Mouse (Mus musculus): ENCODE results near the gene Lars2. TPM values are rescaled to one million over a fixed set of nuclear protein-coding genes. Genes with fewer than 3 reads are reported as not detected.

The Lars2 gene
- polyA plus RNA-seq, 1 experiment: 6.2 TPM

- Histone ChIP-seq H3K4me3 (replicated peaks) (no peak overlapping the region), H3K4me1 (ENCODE audit: control insufficient read depth) (no peaks in the 10 kb centered on the region), H3K36me3 (ENCODE audit: control insufficient read depth) (peaks cover 80% of the 10 kb centered on the region), H3K27me3 (ENCODE audit: control insufficient read depth) (no peaks in the 10 kb centered on the region), H3K9me3 (ENCODE audit: control insufficient read depth, low read length) (no peaks in the 10 kb centered on the region)
- TF ChIP-seq TAL1 (IDR thresholded peaks at IDR 0.05; ENCODE audit: low read length) (no peak), GATA1 (IDR thresholded peaks at IDR 0.05; ENCODE audit: low read length) (no peak)
Measured at GRCm38 (mm10) chr9:123457603-123458002, 90.9 kb downstream of the Lars2 start.

GRCm38 (mm10) chr9:123467141-123467620 lies 100.5 kb downstream of the Lars2 start:
- Histone ChIP-seq H3K27me3 (ENCODE audit: control insufficient read depth) (no peaks in the 10 kb centered on the region), H3K36me3 (ENCODE audit: control insufficient read depth) (peaks cover 37% of the 10 kb centered on the region), H3K4me1 (ENCODE audit: control insufficient read depth) (peaks cover 39% of the 10 kb centered on the region), H3K4me3 (replicated peaks) (no peak overlapping the region), H3K9me3 (ENCODE audit: control insufficient read depth, low read length) (no peaks in the 10 kb centered on the region)
- TF ChIP-seq GATA1 (IDR thresholded peaks at IDR 0.05; ENCODE audit: low read length): no peak
- no peak for TF ChIP-seq TAL1 (IDR thresholded peaks at IDR 0.05; ENCODE audit: low read length)

- no peak overlapping the region for H3K4me3 ChIP-seq (replicated peaks)
- TF ChIP-seq TAL1 (IDR thresholded peaks at IDR 0.05; ENCODE audit: low read length): peak; percentile 56; the same call in 2 of the 3 replicates
- peak; percentile 38; the same call in 1 of the 2 replicates for TF ChIP-seq GATA1 (IDR thresholded peaks at IDR 0.05; ENCODE audit: low read length)
- peaks cover 41% of the 10 kb centered on the region for H3K4me1 ChIP-seq (ENCODE audit: control insufficient read depth)
- no peaks in the 10 kb centered on the region for H3K9me3 ChIP-seq (ENCODE audit: control insufficient read depth, low read length)
- no peaks in the 10 kb centered on the region for H3K27me3 ChIP-seq (ENCODE audit: control insufficient read depth)
- peaks cover 28% of the 10 kb centered on the region for H3K36me3 ChIP-seq (ENCODE audit: control insufficient read depth)
Measured at GRCm38 (mm10) chr9:123468406-123469085, 101.8 kb downstream of the Lars2 start.

GRCm38 (mm10) chr9:123469087-123469486 lies 102.4 kb downstream of the Lars2 start:
- no peaks in the 10 kb centered on the region for H3K9me3 ChIP-seq (ENCODE audit: control insufficient read depth, low read length)
- peaks cover 24% of the 10 kb centered on the region for H3K36me3 ChIP-seq (ENCODE audit: control insufficient read depth)
- H3K4me3 ChIP-seq (replicated peaks): peak overlapping the region; percentile 6
- peaks cover 41% of the 10 kb centered on the region for H3K4me1 ChIP-seq (ENCODE audit: control insufficient read depth)
- TF ChIP-seq TAL1 (IDR thresholded peaks at IDR 0.05; ENCODE audit: low read length) (no peak), GATA1 (IDR thresholded peaks at IDR 0.05; ENCODE audit: low read length) (no peak)
- H3K27me3 ChIP-seq (ENCODE audit: control insufficient read depth): no peaks in the 10 kb centered on the region

- Histone ChIP-seq H3K4me1 (ENCODE audit: control insufficient read depth) (peaks cover 31% of the 10 kb centered on the region), H3K9me3 (ENCODE audit: control insufficient read depth, low read length) (no peaks in the 10 kb centered on the region), H3K36me3 (ENCODE audit: control insufficient read depth) (no peaks in the 10 kb centered on the region; the same call in 1 of the 2 replicates), H3K27me3 (ENCODE audit: control insufficient read depth) (no peaks in the 10 kb centered on the region), H3K4me3 (replicated peaks) (no peak overlapping the region)
- no peak for TF ChIP-seq TAL1 (IDR thresholded peaks at IDR 0.05; ENCODE audit: low read length)
- no peak for TF ChIP-seq GATA1 (IDR thresholded peaks at IDR 0.05; ENCODE audit: low read length)
Measured at GRCm38 (mm10) chr9:123473377-123473776, 106.7 kb downstream of the Lars2 start.

- Histone ChIP-seq H3K27me3 (ENCODE audit: control insufficient read depth) (no peaks in the 10 kb centered on the region), H3K36me3 (ENCODE audit: control insufficient read depth) (peaks cover 14% of the 10 kb centered on the region), H3K9me3 (ENCODE audit: control insufficient read depth, low read length) (no peaks in the 10 kb centered on the region), H3K4me1 (ENCODE audit: control insufficient read depth) (peaks cover 33% of the 10 kb centered on the region), H3K4me3 (replicated peaks) (no peak overlapping the region)
- TF ChIP-seq GATA1 (IDR thresholded peaks at IDR 0.05; ENCODE audit: low read length) (no peak), TAL1 (IDR thresholded peaks at IDR 0.05; ENCODE audit: low read length) (no peak)
Measured at GRCm38 (mm10) chr9:123475569-123475968, 108.8 kb downstream of the Lars2 start.

- no peaks in the 10 kb centered on the region for H3K9me3 ChIP-seq (ENCODE audit: control insufficient read depth, low read length)
- H3K36me3 ChIP-seq (ENCODE audit: control insufficient read depth): peaks cover 39% of the 10 kb centered on the region
- H3K27me3 ChIP-seq (ENCODE audit: control insufficient read depth): no peaks in the 10 kb centered on the region
- peaks cover 55% of the 10 kb centered on the region for H3K4me1 ChIP-seq (ENCODE audit: control insufficient read depth)
- H3K4me3 ChIP-seq (replicated peaks): peak overlapping the region; percentile 85
- no peak for TF ChIP-seq TAL1 (IDR thresholded peaks at IDR 0.05; ENCODE audit: low read length)
- TF ChIP-seq GATA1 (IDR thresholded peaks at IDR 0.05; ENCODE audit: low read length): no peak
Measured at GRCm38 (mm10) chr9:123478031-123478585, 111.4 kb downstream of the Lars2 start.

- TF ChIP-seq GATA1 (IDR thresholded peaks at IDR 0.05; ENCODE audit: low read length) (no peak), TAL1 (IDR thresholded peaks at IDR 0.05; ENCODE audit: low read length) (no peak)
- peaks cover 60% of the 10 kb centered on the region for H3K4me1 ChIP-seq (ENCODE audit: control insufficient read depth)
Measured at GRCm38 (mm10) chr9:123478586-123479195, 112.0 kb downstream of the Lars2 start, which contains the start of gene Limd1. TSS of gene Limd1 (plus strand) at chr9:123478706.

GRCm38 (mm10) chr9:123479196-123479669 lies 112.5 kb downstream of the Lars2 start:
- TF ChIP-seq TAL1 (IDR thresholded peaks at IDR 0.05; ENCODE audit: low read length): no peak
- TF ChIP-seq GATA1 (IDR thresholded peaks at IDR 0.05; ENCODE audit: low read length): no peak; the same call in 1 of the 2 replicates
- Histone ChIP-seq H3K36me3 (ENCODE audit: control insufficient read depth) (peaks cover 51% of the 10 kb centered on the region), H3K4me1 (ENCODE audit: control insufficient read depth) (peaks cover 65% of the 10 kb centered on the region), H3K4me3 (replicated peaks) (peak overlapping the region; percentile 85), H3K27me3 (ENCODE audit: control insufficient read depth) (no peaks in the 10 kb centered on the region), H3K9me3 (ENCODE audit: control insufficient read depth, low read length) (no peaks in the 10 kb centered on the region)

More at GRCm38 (mm10) chr9:123478586-123479195, 112.0 kb downstream of the Lars2 start, which contains the start of gene Limd1:
- H3K27me3 ChIP-seq (ENCODE audit: control insufficient read depth): no peaks in the 10 kb centered on the region
- peak within 1 kb of the TSS; percentile 85 for H3K4me3 ChIP-seq (replicated peaks)
- H3K36me3 ChIP-seq (ENCODE audit: control insufficient read depth): peaks cover 45% of the 10 kb centered on the region
- H3K9me3 ChIP-seq (ENCODE audit: control insufficient read depth, low read length): no peaks in the 10 kb centered on the region
